ENCODE assay signal across 26 mouse cellular contexts in genomic region chr2:112217614-112218013, GRCm38 (mm10). TPM values are rescaled to one million over a fixed set of nuclear protein-coding genes. Genes with fewer than 3 reads are reported as not detected.
"Had no signal": no experiment of that assay in that cellular context is flagged by ENCODE, and none has a peak within 500 bp of the region (broad histone marks: within the 10 kb centered on the region; RNA-seq: fewer than 3 reads in every experiment).

No protein-coding gene starts in this region.

- H3K4me3 ChIP-seq: liver, embryonic 13.5 days; liver, embryonic 15.5 days; megakaryocyte, embryonic 14.5 days; midbrain, embryonic 13.5 days; myocyte; neural tube, embryonic 13.5 days; neural tube, embryonic 15.5 days had no signal

- ATAC-seq: liver, postnatal 0 days; midbrain, embryonic 13.5 days; midbrain, embryonic 16.5 days had no signal

- H3K9me3 ChIP-seq: liver, embryonic 13.5 days; liver, embryonic 15.5 days; megakaryocyte, embryonic 14.5 days; midbrain, embryonic 13.5 days; neural tube, embryonic 13.5 days; neural tube, embryonic 15.5 days had no signal

- H3K36me3 ChIP-seq: liver, embryonic 13.5 days; liver, embryonic 15.5 days; midbrain, embryonic 13.5 days; neural tube, embryonic 13.5 days; neural tube, embryonic 15.5 days had no signal

- H3K4me1 ChIP-seq: liver, embryonic 13.5 days; liver, embryonic 15.5 days; midbrain, embryonic 13.5 days; neural tube, embryonic 13.5 days; neural tube, embryonic 15.5 days had no signal

- H3K27me3 ChIP-seq: liver, embryonic 13.5 days; liver, embryonic 15.5 days; megakaryocyte, embryonic 14.5 days; midbrain, embryonic 13.5 days; neural tube, embryonic 13.5 days; neural tube, embryonic 15.5 days had no signal

- H3K4me2 ChIP-seq: liver, embryonic 13.5 days; liver, embryonic 15.5 days; lung, embryonic 14.5 days; midbrain, embryonic 11.5 days; midbrain, embryonic 13.5 days; neural tube, embryonic 13.5 days; neural tube, embryonic 15.5 days had no signal

- H3K9ac ChIP-seq: liver, embryonic 13.5 days; liver, embryonic 15.5 days; liver, postnatal 0 days; lung, embryonic 14.5 days; midbrain, embryonic 13.5 days; neural tube, embryonic 13.5 days; neural tube, embryonic 15.5 days had no signal

- DNase-seq: liver, embryonic 13.5 days; liver, postnatal 0 days; lung, embryonic 14.5 days; retina, postnatal 1 day; right cerebral cortex, adult 18-20 months; right cerebral cortex, postnatal 25 days; right cerebral cortex, postnatal 4 days; spleen, adult 18-20 months; thymus, adult 18-20 months; thymus, postnatal 14 days; thymus, postnatal 36 days had no signal

- H3K27ac ChIP-seq: liver, embryonic 13.5 days; liver, embryonic 15.5 days; macrophage; midbrain, embryonic 13.5 days; neural tube, embryonic 13.5 days; neural tube, embryonic 15.5 days had no signal

RNA-seq across cellular contexts. Expression of gene Nutm1, which starts 41.5 kb away (rescaled TPM):
- polyA plus RNA-seq: liver, embryonic 13.5 days; lung, embryonic 16.5 days; macrophage; midbrain, embryonic 11.5 days; midbrain, embryonic 13.5 days; midbrain, embryonic 16.5 days; myocyte; neural tube, embryonic 11.5 days; neural tube, embryonic 15.5 days; small intestine, adult 2 months; stomach, embryonic 14.5 days had no signal

RNA-seq across cellular contexts. Expression of gene Gm21985, which starts 48.5 kb away (rescaled TPM):
- polyA plus RNA-seq: liver, embryonic 13.5 days; liver, embryonic 15.5 days; liver, postnatal 0 days; lung, embryonic 14.5 days; lung, embryonic 16.5 days; midbrain, embryonic 11.5 days; midbrain, embryonic 13.5 days; myocyte; neural tube, embryonic 11.5 days; neural tube, embryonic 13.5 days; neural tube, embryonic 15.5 days; small intestine, adult 2 months; stomach, embryonic 14.5 days; stomach, embryonic 16.5 days; thymus, postnatal 0 days had no signal
